Mouse (Mus musculus) forebrain, postnatal 0 days (tissue): ENCODE data around the gene Cit. TPM values are rescaled to one million over a fixed set of nuclear protein-coding genes. Genes with fewer than 3 reads are reported as not detected.

Source experiments
- ATAC-seq: fragments of 200-750 bp; cut with Nextera tagmentation; 2 replicates; pipeline ENCODE4 v1.8.0; 2017; ENCODE audit warnings: mild to moderate bottlenecking, moderate library complexity
- DNase-seq: peaks from one replicate; pipeline ENCODE4 v3.0.0-alpha.2; 2015
- H3K27ac ChIP-seq: fragments of 300-500 bp; sonication (generic); 2 replicates; pipeline ENCODE4 v1.5.1; 2014; ENCODE audit warnings: low read depth, mild to moderate bottlenecking, antibody characterized with exemption, low read length, moderate library complexity, mixed read lengths
- H3K27me3 ChIP-seq: fragments of 300-500 bp; sonication (generic); 2 replicates; pipeline ENCODE4 v1.6.1; 2014; ENCODE audit warnings: mild to moderate bottlenecking, low read length, mixed read lengths; ENCODE audit not compliant: insufficient read depth
- H3K36me3 ChIP-seq: fragments of 300-500 bp; sonication (generic); 2 replicates; pipeline ENCODE4 v1.6.1; 2014; ENCODE audit warnings: mild to moderate bottlenecking, moderate library complexity; ENCODE audit not compliant: insufficient read depth
- H3K4me1 ChIP-seq: fragments of 300-500 bp; sonication (generic); 2 replicates; pipeline ENCODE4 v1.6.1; 2014; ENCODE audit warnings: antibody characterized with exemption; ENCODE audit not compliant: insufficient read depth
- H3K4me2 ChIP-seq: fragments of 300-500 bp; sonication (generic); 2 replicates; pipeline ENCODE4 v1.6.1; 2014; ENCODE audit warnings: low read depth, mild to moderate bottlenecking, moderate library complexity
- H3K4me3 ChIP-seq: fragments of 300-500 bp; sonication (generic); 2 replicates; pipeline ENCODE4 v1.5.1; 2014; ENCODE audit warnings: low read depth, low read length, mixed read lengths
- H3K9ac ChIP-seq: fragments of 300-500 bp; sonication (generic); 2 replicates; pipeline ENCODE4 v1.6.1; 2014; ENCODE audit warnings: mild to moderate bottlenecking
- H3K9me3 ChIP-seq: fragments of 300-500 bp; sonication (generic); 2 replicates; pipeline ENCODE4 v1.6.1; 2016; ENCODE audit warnings: low read length
- CTCF ChIP-seq: sonication (generic); IDR thresholded peaks from 2 replicates; pipeline ENCODE4 v1.5.1; 2016; ENCODE audit warnings: antibody characterized with exemption, control low read depth, low read depth
- WGBS: fragments of 180-500 bp; shearing (Covaris S2); extraction: QIAGEN DNeasy Blood & Tissue Kit; methylation state at CpG from one replicate; pipeline ENCODE4 v1.1.7; 2014; 5-methylcytosine and 5-hydroxymethylcytosine counted together
- polyA plus RNA-seq: library from polyadenylated mRNA; unstranded; fragments of >200 nt; fragmentation: Nextera tagmentation; extraction: Ambion mirVana; gene quantifications from 2 replicates; pipeline ENCODE4 v1.2.1, GENCODE M21; 2015
- total RNA-seq: library from RNA; depleted of rRNA; stranded (reverse); fragments of >200 nt; gene quantifications from 2 replicates; pipeline ENCODE4 v1.2.3, GENCODE M21; 2014

Gene Cit
- total and polyA plus RNA-seq, 2 experiments from 2014 or later, result 18.7 to 23.3 TPM

DNA sequence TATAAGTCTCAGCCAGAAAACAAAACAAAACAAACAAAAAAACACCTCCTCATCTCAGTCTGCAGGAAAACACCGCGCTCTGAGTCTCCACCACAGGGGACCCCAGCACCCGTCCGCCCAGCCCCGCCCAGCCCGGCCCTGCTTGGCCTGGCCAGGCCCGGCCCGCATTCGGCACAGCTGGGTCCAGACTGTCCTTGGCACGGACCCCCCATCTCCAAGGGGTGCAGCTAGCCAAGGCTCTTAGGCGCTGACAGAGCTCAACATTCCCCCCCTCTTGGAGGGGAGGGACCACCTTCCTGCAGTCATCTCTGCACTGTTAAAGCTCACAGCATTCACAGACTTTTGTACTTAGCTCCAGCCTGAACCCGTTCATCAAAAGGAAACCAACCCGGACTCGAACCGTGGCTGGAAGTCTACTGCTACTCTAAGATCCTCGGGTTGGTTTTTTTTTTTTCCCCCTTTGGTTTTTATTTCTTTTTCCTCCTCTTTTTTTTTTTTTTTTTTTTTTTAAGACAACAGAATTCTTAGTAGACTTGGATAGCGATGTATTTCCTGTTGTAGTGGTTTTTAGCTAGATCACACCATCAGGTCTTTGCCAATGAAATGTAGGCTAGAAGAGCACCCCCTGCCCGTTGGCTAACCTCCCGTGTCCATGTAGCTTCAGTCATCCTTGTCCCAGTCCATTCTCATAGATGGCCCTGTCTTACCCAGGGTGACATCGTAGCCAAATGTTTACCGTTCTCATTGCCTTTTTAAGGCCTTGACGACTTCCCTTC is 161.4 kb downstream of the Cit start:
- H3K9ac ChIP-seq, result no peak overlapping the region
- no peak overlapping the region for H3K27ac ChIP-seq
- no peaks in the 10 kb centered on the region for H3K27me3 ChIP-seq
- H3K36me3 ChIP-seq, result no peaks in the 10 kb centered on the region
- H3K4me2 ChIP-seq, result no peak overlapping the region
- no peak overlapping the region for H3K4me3 ChIP-seq
- no peaks in the 10 kb centered on the region for H3K4me1 ChIP-seq
- no peak for TF ChIP-seq CTCF
- no peak for DNase-seq
- H3K9me3 ChIP-seq, result no peaks in the 10 kb centered on the region
- 68% methylated on average over 22 of the region's 22 CpGs for WGBS
- ATAC-seq, result no peak

DNA sequence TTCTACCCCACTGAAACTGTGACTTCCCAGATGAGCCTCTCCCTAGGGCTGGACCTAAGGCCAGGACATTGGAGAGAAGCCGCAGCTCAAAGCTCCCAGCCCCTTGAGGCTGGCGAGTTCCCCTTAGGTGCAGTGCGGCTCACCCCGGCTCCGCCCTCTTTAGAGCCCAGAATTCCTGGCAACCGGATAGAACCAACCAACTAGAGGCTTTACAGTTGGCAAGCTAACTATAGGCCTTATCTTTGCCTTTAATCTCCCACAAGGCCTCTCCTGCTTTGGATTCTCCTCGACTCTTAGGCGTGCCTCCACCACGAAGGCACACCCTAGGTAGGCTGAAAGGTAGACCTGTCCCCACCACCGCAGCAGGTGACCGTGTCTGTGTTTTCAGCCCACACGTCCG is 162.6 kb downstream of the Cit start:
- DNase-seq (no peak), ATAC-seq (no peak)
- Histone ChIP-seq H3K9ac (no peak overlapping the region), H3K27me3 (no peaks in the 10 kb centered on the region), H3K4me1 (no peaks in the 10 kb centered on the region), H3K36me3 (peaks cover 3% of the 10 kb centered on the region; the same call in 1 of the 2 replicates), H3K4me3 (no peak overlapping the region), H3K27ac (no peak overlapping the region), H3K4me2 (no peak overlapping the region), H3K9me3 (no peaks in the 10 kb centered on the region)
- no peak for TF ChIP-seq CTCF
- 91% methylated on average over 13 of the region's 13 CpGs for WGBS

DNA sequence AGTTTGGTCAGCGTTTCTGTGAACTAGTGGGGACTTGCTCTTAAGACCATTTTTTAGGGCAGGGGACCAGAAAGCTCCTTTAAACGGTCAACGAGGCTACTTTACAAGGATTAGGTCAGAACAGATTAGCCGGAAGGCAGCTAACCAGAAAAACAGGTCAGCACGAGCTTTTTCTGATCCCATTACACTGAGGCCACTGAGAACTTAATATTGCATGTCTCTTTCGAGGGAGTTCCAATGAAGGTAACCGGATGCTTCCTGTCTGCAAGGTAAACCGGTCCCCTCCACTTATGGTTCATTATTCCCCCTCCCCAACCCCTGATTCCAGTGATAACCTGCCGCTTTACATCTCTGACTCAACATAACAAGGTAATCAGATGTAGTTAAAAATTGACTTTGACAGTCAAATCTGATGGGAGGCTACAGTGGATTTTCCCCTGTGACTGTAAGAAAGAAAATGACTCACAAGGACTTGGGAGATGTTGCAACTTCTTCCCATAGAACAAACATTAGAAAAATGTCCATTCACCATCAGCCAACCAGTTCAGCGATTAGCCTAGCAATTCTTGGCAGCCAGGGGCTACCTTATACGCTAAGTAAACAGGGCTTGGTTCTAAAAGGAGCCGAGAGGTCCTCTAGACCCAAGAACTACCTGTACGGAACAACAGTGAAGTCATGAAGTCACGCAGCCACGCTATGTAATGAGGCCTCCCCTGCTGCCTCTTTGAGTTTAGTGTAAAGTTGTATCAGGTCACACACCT is 164.2 kb downstream of the Cit start:
- peaks cover 18% of the 10 kb centered on the region for H3K36me3 ChIP-seq
- H3K27ac ChIP-seq, result no peak overlapping the region
- no peak overlapping the region for H3K4me2 ChIP-seq
- TF ChIP-seq CTCF, result no peak
- DNase-seq, result no peak
- no peak overlapping the region for H3K4me3 ChIP-seq
- no peaks in the 10 kb centered on the region for H3K4me1 ChIP-seq
- ATAC-seq, result no peak
- H3K27me3 ChIP-seq, result no peaks in the 10 kb centered on the region
- WGBS, result 74% methylated on average over 15 of the region's 15 CpGs
- H3K9me3 ChIP-seq, result no peaks in the 10 kb centered on the region
- H3K9ac ChIP-seq, result no peak overlapping the region

DNA sequence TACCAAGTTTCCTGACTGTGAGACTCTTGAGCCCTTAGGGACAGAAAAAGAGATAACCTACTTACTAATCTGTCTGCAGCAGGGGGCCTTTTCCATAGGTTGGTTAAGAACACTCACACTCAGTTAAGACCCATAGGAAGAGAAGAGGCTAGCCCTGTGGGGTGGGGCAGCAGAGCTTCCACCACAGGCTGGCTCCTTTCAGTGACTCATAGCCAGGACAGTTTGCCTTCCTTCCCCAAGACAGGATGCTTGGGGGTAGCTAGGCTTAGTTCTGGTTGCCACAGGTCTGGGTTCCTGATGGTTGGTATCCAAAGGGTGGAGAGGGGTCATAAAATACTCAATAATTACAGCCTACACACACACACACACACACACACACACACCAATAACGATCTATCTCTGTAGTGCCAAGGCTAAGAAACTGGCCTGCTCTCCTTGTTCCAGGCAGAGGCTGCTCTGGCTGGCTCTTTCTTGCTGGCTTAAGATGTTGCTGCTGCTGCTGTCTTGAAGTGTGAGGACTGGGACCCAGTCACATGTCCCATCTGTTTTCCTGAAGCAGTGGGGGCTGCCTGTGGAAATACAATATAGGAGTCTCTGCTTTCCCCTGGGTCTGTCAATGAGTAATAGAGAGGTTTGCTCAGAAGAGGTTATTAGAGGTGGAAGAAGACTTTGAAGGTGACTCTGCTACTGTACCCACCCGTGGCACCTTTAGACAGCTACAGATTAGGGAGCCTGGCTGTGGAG is 165.0 kb downstream of the Cit start:
- no peak for ATAC-seq
- TF ChIP-seq CTCF, result no peak
- peaks cover 26% of the 10 kb centered on the region for H3K36me3 ChIP-seq
- H3K4me3 ChIP-seq, result no peak overlapping the region
- H3K9ac ChIP-seq, result no peak overlapping the region
- H3K4me2 ChIP-seq, result no peak overlapping the region
- H3K9me3 ChIP-seq, result no peaks in the 10 kb centered on the region
- no peaks in the 10 kb centered on the region for H3K27me3 ChIP-seq
- no peaks in the 10 kb centered on the region for H3K4me1 ChIP-seq
- no peak overlapping the region for H3K27ac ChIP-seq
- WGBS, result 77% methylated on average over 2 of the region's 2 CpGs
- DNase-seq, result no peak

DNA sequence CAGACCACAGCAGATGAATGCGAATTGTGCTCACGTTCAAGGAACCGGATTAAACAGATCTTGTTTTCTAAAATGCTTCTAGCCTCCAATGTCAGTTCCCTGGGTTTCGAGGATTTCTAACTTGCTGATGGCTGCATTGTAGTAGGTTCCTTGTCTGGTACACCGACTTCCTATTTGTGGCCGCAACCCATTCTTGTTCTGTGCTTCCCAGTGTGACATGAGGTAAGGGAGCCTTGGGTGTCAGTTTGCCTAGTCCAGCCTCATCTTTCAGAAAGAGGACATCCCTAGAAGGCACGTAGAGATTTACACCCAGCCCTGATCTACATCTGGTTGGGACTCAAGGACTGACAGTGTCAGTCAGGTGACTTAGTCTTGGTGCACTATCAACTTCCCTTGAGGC is 166.6 kb downstream of the Cit start:
- Histone ChIP-seq H3K4me1 (no peaks in the 10 kb centered on the region), H3K27ac (no peak overlapping the region), H3K4me2 (no peak overlapping the region), H3K9me3 (no peaks in the 10 kb centered on the region), H3K9ac (no peak overlapping the region), H3K36me3 (peaks cover 42% of the 10 kb centered on the region), H3K27me3 (no peaks in the 10 kb centered on the region), H3K4me3 (no peak overlapping the region)
- TF ChIP-seq CTCF, result no peak
- 94% methylated on average over 7 of the region's 7 CpGs for WGBS
- DNase-seq, result no peak
- no peak for ATAC-seq

DNA sequence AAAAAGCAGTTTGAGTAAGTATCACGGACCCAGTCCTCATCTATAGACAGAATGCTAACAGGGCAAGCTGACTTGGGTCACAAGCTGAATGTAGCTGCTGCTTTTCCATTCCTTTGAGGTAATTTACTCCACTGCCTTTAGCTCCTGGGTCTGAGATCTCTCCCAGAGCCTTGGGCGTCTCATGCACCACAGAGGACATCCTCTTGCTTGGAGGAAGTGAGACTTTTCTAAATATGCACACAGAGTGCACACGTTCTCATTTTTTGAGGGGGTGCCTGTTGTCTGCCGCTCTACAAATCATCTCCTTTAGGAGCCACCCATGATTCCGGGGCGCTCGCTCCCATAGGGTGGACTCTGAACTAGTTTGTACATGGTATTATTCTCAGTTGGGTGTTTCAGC is 167.4 kb downstream of the Cit start:
- no peaks in the 10 kb centered on the region for H3K9me3 ChIP-seq
- no peak for TF ChIP-seq CTCF

More for the DNA sequence above, 167.4 kb downstream of the Cit start:
- DNase-seq (no peak), ATAC-seq (no peak)
- Histone ChIP-seq H3K27ac (no peak overlapping the region), H3K36me3 (peaks cover 50% of the 10 kb centered on the region), H3K9ac (no peak overlapping the region), H3K4me2 (no peak overlapping the region), H3K27me3 (no peaks in the 10 kb centered on the region), H3K4me1 (no peaks in the 10 kb centered on the region), H3K4me3 (no peak overlapping the region)
- 94% methylated on average over 7 of the region's 7 CpGs for WGBS
